Mouse (Mus musculus): Measurements from ENCODE around the gene Usp2.

DNA sequence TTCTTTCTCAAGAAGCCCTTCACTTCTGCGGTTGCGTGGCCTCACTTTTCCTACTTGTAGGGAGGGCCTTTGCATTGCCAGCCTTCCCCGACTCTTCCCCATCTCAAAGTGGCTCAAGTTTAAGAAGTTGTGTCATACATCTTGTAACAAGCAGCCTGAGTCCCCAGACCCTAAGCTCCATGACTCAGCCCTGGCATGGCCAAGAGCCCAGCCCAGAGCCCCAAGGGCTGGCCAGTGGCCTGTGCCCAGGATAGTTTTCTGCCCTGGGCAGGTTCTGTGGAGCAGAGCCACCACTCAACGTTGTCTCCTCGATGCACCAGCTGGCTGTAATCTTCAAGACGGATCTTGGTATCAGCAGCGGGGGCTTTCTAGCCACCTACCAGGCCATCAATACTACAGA is 38.1 kb downstream of the Usp2 start:
- no peak for TF ChIP-seq CTCF (IDR thresholded peaks at IDR 0.05; ENCODE audit: low read depth, low read length)
- no peak for TF ChIP-seq GATA1 (IDR thresholded peaks at IDR 0.05; ENCODE audit: borderline replicate concordance, low read length)
- TF ChIP-seq GATA2 (IDR thresholded peaks at IDR 0.05; ENCODE audit: borderline replicate concordance, low read depth, low read length): no peak
- no peak for TF ChIP-seq POLR2AphosphoS5 (IDR thresholded peaks at IDR 0.05; ENCODE audit: insufficient replicate concordance, low read depth, low read length)
- no peak for TF ChIP-seq TAL1 (conservative IDR thresholded peaks at IDR 0.05; ENCODE audit: low read depth, low read length)
